Mouse (Mus musculus): Measurements from ENCODE around the gene Selenop. TPM values are rescaled to one million over a fixed set of nuclear protein-coding genes. Genes with fewer than 3 reads are reported as not detected.

Selenop gene
- polyA plus RNA-seq, 1 experiment from 2014 or later: 105 TPM

DNA sequence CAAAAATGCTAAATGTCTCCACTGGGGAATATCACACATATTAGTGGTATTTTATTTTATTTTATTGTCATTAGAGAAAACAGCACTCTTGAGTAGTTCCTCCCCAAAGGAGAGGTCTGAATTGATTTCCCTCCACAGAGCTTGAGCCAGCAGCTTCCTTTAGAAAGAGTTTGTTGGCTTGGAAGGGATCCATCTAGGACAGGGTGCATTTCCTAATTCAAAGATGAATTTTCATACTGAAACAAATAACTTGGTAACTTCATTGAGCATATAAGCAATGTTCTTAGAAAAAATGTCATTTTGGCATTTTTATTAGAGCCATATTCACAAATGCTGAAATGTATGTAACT lies 16.7 kb upstream of the Selenop start:
- Histone ChIP-seq H3K4me2 (no peak overlapping the region), H3K9ac (no peak overlapping the region), H3K4me1 (ENCODE audit: insufficient read depth) (peaks cover 6% of the 10 kb centered on the region), H3K36me3 (ENCODE audit: insufficient read depth) (no peaks in the 10 kb centered on the region), H3K27me3 (ENCODE audit: insufficient read depth, low read length) (no peaks in the 10 kb centered on the region), H3K9me3 (ENCODE audit: low read depth, low read length) (no peaks in the 10 kb centered on the region), H3K4me3 (ENCODE audit: low read depth, low read length) (no peak overlapping the region), H3K27ac (ENCODE audit: low read depth) (0 out of 2 replicates have a peak overlapping the region, but pooled peaks have one; percentile 65)
- DNase-seq (peak; percentile 28), ATAC-seq (ENCODE audit: insufficient read depth) (no peak)
- no peak for TF ChIP-seq CTCF (IDR thresholded peaks at IDR 0.05; ENCODE audit: low read depth)

DNA sequence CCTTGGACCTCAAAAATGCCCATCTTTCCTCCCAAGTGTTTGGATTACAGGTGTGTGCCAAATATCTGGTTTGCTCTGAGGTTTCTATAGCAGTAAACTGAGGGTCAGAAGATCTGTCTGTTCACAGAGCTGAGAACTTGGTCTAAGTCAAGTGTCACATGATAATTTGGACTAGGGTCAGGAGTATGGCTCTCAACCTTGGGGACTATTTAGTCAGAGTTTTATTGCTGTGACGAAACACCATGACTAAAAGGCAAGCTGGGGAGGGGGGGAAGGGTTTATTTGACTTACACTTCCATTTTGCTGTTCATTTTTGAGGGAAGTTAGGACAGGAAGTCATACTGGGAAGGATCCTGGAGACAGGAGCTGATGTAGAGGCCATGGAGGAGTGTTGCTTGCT lies 9.3 kb upstream of the Selenop start:
- Histone ChIP-seq H3K27me3 (ENCODE audit: insufficient read depth, low read length) (no peaks in the 10 kb centered on the region), H3K9me3 (ENCODE audit: low read depth, low read length) (no peaks in the 10 kb centered on the region), H3K4me2 (no peak overlapping the region), H3K27ac (ENCODE audit: low read depth) (no peak overlapping the region), H3K36me3 (ENCODE audit: insufficient read depth) (no peaks in the 10 kb centered on the region), H3K4me1 (ENCODE audit: insufficient read depth) (no peaks in the 10 kb centered on the region), H3K9ac (no peak overlapping the region), H3K4me3 (ENCODE audit: low read depth, low read length) (no peak overlapping the region)
- 73% methylated on average over 1 of the region's 1 CpGs for WGBS
- ATAC-seq (ENCODE audit: insufficient read depth): no peak
- TF ChIP-seq CTCF (IDR thresholded peaks at IDR 0.05; ENCODE audit: low read depth): no peak
- DNase-seq: no peak

DNA sequence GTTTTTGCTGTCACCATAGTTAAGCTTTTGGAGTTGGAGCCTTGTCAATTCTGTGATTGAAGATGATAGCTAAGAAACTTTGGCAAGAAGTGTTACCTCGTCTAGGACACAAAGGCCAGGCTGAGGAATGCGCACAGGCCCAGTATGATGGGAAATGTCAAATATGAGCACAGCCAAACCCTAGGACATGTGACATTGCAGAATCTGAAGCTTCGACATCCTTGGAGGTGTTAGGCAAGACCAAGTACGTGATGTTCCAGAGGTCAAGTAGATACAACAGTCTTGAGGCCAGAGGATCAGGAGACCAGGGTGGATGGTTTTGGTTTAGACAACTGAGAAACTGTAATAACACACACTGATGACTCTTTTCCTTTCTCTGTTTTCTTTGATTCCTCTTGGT lies 8.0 kb upstream of the Selenop start:
- Histone ChIP-seq H3K4me2 (no peak overlapping the region), H3K9me3 (ENCODE audit: low read depth, low read length) (no peaks in the 10 kb centered on the region), H3K27ac (ENCODE audit: low read depth) (no peak overlapping the region), H3K27me3 (ENCODE audit: insufficient read depth, low read length) (no peaks in the 10 kb centered on the region), H3K9ac (no peak overlapping the region), H3K4me3 (ENCODE audit: low read depth, low read length) (no peak overlapping the region), H3K4me1 (ENCODE audit: insufficient read depth) (no peaks in the 10 kb centered on the region), H3K36me3 (ENCODE audit: insufficient read depth) (no peaks in the 10 kb centered on the region)
- TF ChIP-seq CTCF (IDR thresholded peaks at IDR 0.05; ENCODE audit: low read depth): no peak
- DNase-seq: no peak
- ATAC-seq (ENCODE audit: insufficient read depth): no peak
- 69% methylated on average over 4 of the region's 4 CpGs for WGBS

DNA sequence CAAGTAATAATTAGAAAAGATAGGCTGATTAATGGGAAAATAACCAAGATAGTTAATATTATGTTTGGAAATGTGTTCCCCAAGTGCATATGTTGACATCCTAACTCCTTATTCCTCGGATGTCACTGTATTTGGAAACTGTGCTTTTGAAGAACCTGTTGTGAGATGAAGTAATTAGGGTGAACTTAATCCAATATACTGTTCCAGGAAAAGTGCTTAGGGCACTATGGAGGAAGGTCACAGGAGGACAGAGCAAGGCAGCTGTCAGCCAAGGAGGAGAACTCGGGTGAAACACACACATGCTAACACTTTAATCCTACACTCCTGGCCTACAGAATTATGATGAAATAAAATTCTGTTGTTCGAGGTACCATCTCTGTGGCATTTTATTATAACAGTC lies 5.5 kb upstream of the Selenop start:
- ATAC-seq (ENCODE audit: insufficient read depth): no peak
- H3K36me3 ChIP-seq (ENCODE audit: insufficient read depth): no peaks in the 10 kb centered on the region
- TF ChIP-seq CTCF (IDR thresholded peaks at IDR 0.05; ENCODE audit: low read depth): no peak

DNA sequence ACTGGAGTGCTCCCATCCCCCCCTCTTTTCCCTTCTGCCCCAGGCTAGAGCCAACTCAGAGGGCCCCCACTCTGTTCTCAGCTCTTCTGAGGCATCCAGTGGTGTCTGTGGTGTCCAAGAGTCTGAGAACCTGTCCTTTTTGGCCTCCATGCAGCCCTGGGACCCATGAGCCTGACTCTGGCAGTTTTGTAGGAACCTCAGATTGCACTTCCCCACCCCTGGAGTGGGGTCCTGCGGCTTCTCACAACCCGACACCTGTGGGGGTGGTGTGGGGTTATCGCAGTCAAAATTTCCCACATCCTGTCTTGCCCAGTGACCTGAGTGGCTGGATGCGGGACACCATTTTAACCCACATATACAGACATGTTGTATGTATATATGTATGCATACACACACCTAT lies 4.1 kb upstream of the Selenop start:
- Histone ChIP-seq H3K4me3 (ENCODE audit: low read depth, low read length) (no peak overlapping the region), H3K4me2 (no peak overlapping the region), H3K4me1 (ENCODE audit: insufficient read depth) (no peaks in the 10 kb centered on the region), H3K27me3 (ENCODE audit: insufficient read depth, low read length) (no peaks in the 10 kb centered on the region), H3K9me3 (ENCODE audit: low read depth, low read length) (no peaks in the 10 kb centered on the region), H3K36me3 (ENCODE audit: insufficient read depth) (no peaks in the 10 kb centered on the region), H3K9ac (no peak overlapping the region), H3K27ac (ENCODE audit: low read depth) (no peak overlapping the region)
- no peak for TF ChIP-seq CTCF (IDR thresholded peaks at IDR 0.05; ENCODE audit: low read depth)
- 84% methylated on average over 4 of the region's 4 CpGs for WGBS
- ATAC-seq (ENCODE audit: insufficient read depth) (no peak; the same call in 1 of the 2 replicates), DNase-seq (no peak)

More for the DNA sequence above, 5.5 kb upstream of the Selenop start:
- no peaks in the 10 kb centered on the region for H3K9me3 ChIP-seq (ENCODE audit: low read depth, low read length)
- H3K27me3 ChIP-seq (ENCODE audit: insufficient read depth, low read length): no peaks in the 10 kb centered on the region
- no peak overlapping the region for H3K4me3 ChIP-seq (ENCODE audit: low read depth, low read length)
- DNase-seq: no peak
- no peak overlapping the region for H3K27ac ChIP-seq (ENCODE audit: low read depth)
- WGBS: 71% methylated on average over 3 of the region's 3 CpGs
- H3K4me2 ChIP-seq: no peak overlapping the region
- H3K9ac ChIP-seq: no peak overlapping the region
- H3K4me1 ChIP-seq (ENCODE audit: insufficient read depth): no peaks in the 10 kb centered on the region

DNA sequence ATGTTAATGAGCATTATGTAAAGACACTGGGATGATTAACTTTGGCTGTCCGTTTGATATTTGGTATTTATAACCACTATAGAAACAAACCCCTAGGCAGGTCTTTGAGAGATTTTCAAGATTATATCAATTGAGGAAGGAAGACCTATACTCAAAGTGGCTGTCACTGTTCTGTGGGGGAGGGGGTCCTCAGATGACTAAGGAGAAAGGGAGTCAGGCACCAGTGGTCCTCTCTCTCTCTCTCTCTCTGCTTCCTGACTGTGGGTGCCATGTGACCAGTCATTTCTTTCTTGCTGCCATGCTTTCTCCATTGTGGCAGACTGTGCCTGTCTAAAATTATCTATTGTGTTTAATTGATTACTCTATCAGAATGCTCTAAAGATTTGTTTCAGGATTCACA lies 3.5 kb upstream of the Selenop start:
- no peak for TF ChIP-seq CTCF (IDR thresholded peaks at IDR 0.05; ENCODE audit: low read depth)
- WGBS: 73% methylated on average over 1 of the region's 1 CpGs
- H3K4me1 ChIP-seq (ENCODE audit: insufficient read depth): 0 out of 2 replicates have a peak, but pooled peaks cover 3% of the 10 kb centered on the region

DNA sequence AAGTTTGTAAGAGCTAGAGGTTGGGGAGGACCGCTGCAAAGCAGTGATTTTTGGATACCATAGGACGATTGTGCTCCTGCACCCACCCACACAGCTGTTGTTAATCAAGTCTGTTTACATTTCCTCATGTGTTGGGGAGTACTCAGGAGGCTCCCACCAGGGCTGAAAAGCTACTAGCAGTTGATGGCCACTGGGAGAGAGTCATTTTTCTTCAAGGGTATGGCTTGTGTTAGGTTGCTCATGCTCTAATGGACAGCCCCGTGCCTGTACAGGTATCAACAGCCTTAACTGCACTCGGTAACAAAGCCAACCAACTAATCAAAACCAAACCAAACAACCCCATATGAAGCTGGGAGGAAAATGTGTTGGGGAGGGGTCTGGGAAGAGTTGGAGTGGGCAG lies 1.1 kb downstream of the Selenop start:
- Histone ChIP-seq H3K9ac (no peak overlapping the region), H3K27ac (ENCODE audit: low read depth) (no peak overlapping the region), H3K4me1 (ENCODE audit: insufficient read depth) (0 out of 2 replicates have a peak, but pooled peaks cover 3% of the 10 kb centered on the region), H3K27me3 (ENCODE audit: insufficient read depth, low read length) (no peaks in the 10 kb centered on the region), H3K36me3 (ENCODE audit: insufficient read depth) (no peaks in the 10 kb centered on the region), H3K9me3 (ENCODE audit: low read depth, low read length) (no peaks in the 10 kb centered on the region), H3K4me2 (no peak overlapping the region), H3K4me3 (ENCODE audit: low read depth, low read length) (no peak overlapping the region)
- TF ChIP-seq CTCF (IDR thresholded peaks at IDR 0.05; ENCODE audit: low read depth): no peak
- ATAC-seq (ENCODE audit: insufficient read depth) (0 out of 2 replicates have a peak, but pooled peaks have one; percentile 30), DNase-seq (peak; percentile 44)
- 50% methylated on average over 4 of the region's 4 CpGs for WGBS

More for the DNA sequence above, 3.5 kb upstream of the Selenop start:
- Histone ChIP-seq H3K9me3 (ENCODE audit: low read depth, low read length) (no peaks in the 10 kb centered on the region), H3K9ac (no peak overlapping the region), H3K4me2 (no peak overlapping the region), H3K27ac (ENCODE audit: low read depth) (no peak overlapping the region), H3K4me3 (ENCODE audit: low read depth, low read length) (no peak overlapping the region), H3K27me3 (ENCODE audit: insufficient read depth, low read length) (no peaks in the 10 kb centered on the region), H3K36me3 (ENCODE audit: insufficient read depth) (no peaks in the 10 kb centered on the region)
- ATAC-seq (ENCODE audit: insufficient read depth) (no peak), DNase-seq (no peak)

Data from lung, embryonic 14.5 days (tissue).